Mouse (Mus musculus) small intestine, adult 2 months (tissue): ENCODE results near the gene Amigo1. TPM values are rescaled to one million over a fixed set of nuclear protein-coding genes. Genes with fewer than 3 reads are reported as not detected.

Experiments used
- H3K27ac ChIP-seq: fragments of 200-500 bp; 2 replicates; pipeline ENCODE4 v1.5.1; 2012; ENCODE audit warnings: low read depth, low read length, control low read depth, inconsistent platforms; ENCODE audit not compliant: insufficient read depth
- H3K27me3 ChIP-seq: fragments of 200-500 bp; 2 replicates; pipeline ENCODE4 v1.6.1; 2012; ENCODE audit warnings: mild to moderate bottlenecking, moderate library complexity, low read length, inconsistent platforms; ENCODE audit not compliant: control insufficient read depth, insufficient read depth
- H3K36me3 ChIP-seq: fragments of 200-500 bp; 2 replicates; pipeline ENCODE4 v1.6.1; 2012; ENCODE audit warnings: mild to moderate bottlenecking, low read length, control low read depth, inconsistent platforms; ENCODE audit not compliant: control insufficient read depth, insufficient read depth
- H3K4me1 ChIP-seq: fragments of 200-500 bp; 2 replicates; pipeline ENCODE4 v1.6.1; 2012; ENCODE audit warnings: low read length, inconsistent platforms, mixed read lengths; ENCODE audit not compliant: control insufficient read depth, insufficient read depth, insufficient read length
- H3K4me3 ChIP-seq: fragments of 200-500 bp; 2 replicates; pipeline ENCODE4 v1.5.1; 2012; ENCODE audit warnings: low read depth, mild to moderate bottlenecking, control low read depth, inconsistent platforms, low read length, moderate library complexity
- CTCF ChIP-seq: fragments of 200-500 bp; IDR thresholded peaks from 2 replicates; pipeline ENCODE4 v1.5.1; 2012; ENCODE audit warnings: low read depth, mild to moderate bottlenecking, control low read depth, inconsistent platforms, low read length, moderate library complexity, mixed read lengths; ENCODE audit not compliant: insufficient replicate concordance, insufficient read length; ENCODE audit errors: extremely low read depth
- POLR2A ChIP-seq: fragments of 200-500 bp; IDR thresholded peaks from 2 replicates; pipeline ENCODE4 v1.6.1; 2012; ENCODE audit warnings: low read depth, mild to moderate bottlenecking, control low read depth, inconsistent platforms, low read length, moderate library complexity
- WGBS: fragments of 180-500 bp; shearing (Covaris S2); methylation state at CpG from one replicate; pipeline ENCODE4 v1.1.7; 2018; 5-methylcytosine and 5-hydroxymethylcytosine counted together
- polyA plus RNA-seq: library from polyadenylated mRNA; depleted of rRNA; stranded (reverse); fragments of >200 nt; gene quantifications from 2 replicates; pipeline ENCODE4 v1.2.3, GENCODE M21; 2012; rRNA removed

The Amigo1 gene
- polyA plus RNA-seq: 10.1 and 17.6 TPM in 2 replicates

- Histone ChIP-seq H3K27ac (no peak within 1 kb of the TSS), H3K36me3 (no peaks in the 10 kb centered on the region), H3K4me1 (peaks cover 8% of the 10 kb centered on the region), H3K27me3 (no peaks in the 10 kb centered on the region), H3K4me3 (peak within 1 kb of the TSS; percentile 92)
- WGBS: 6% methylated on average over 94 of the region's 100 CpGs
- TF ChIP-seq CTCF (no peak), POLR2A (no peak)
Measured at GRCm38 (mm10) chr3:108186098-108187047, at the start of gene Amigo1. Gene Amigo1, plus strand, starts transcription at chr3:108186335.

- peaks cover 6% of the 10 kb centered on the region for H3K4me1 ChIP-seq
- no peak overlapping the region for H3K27ac ChIP-seq
- peaks cover 13% of the 10 kb centered on the region for H3K36me3 ChIP-seq
- TF ChIP-seq CTCF (no peak), POLR2A (no peak)
- H3K27me3 ChIP-seq: no peaks in the 10 kb centered on the region
- no peak overlapping the region for H3K4me3 ChIP-seq
- 10% methylated on average over 1 of the region's 1 CpGs for WGBS
Measured at GRCm38 (mm10) chr3:108139113-108139512, 47.0 kb upstream of the Amigo1 start.

- Histone ChIP-seq H3K27me3 (no peaks in the 10 kb centered on the region), H3K36me3 (peaks cover 13% of the 10 kb centered on the region), H3K27ac (no peak overlapping the region), H3K4me1 (peaks cover 6% of the 10 kb centered on the region; the same call in 1 of the 2 replicates), H3K4me3 (no peak overlapping the region)
- 72% methylated on average over 4 of the region's 4 CpGs for WGBS
- TF ChIP-seq CTCF: no peak
- TF ChIP-seq POLR2A: no peak
Measured at GRCm38 (mm10) chr3:108140786-108141185, 45.3 kb upstream of the Amigo1 start.

- H3K36me3 ChIP-seq: peaks cover 4% of the 10 kb centered on the region
- H3K4me1 ChIP-seq: peaks cover 5% of the 10 kb centered on the region; the same call in 1 of the 2 replicates
- WGBS: under 1% methylated on average over 63 of the region's 63 CpGs
- TF ChIP-seq POLR2A: peak; percentile 95
- TF ChIP-seq CTCF: 0 out of 2 replicates have a peak, but pooled peaks have one; percentile 10
- H3K4me3 ChIP-seq: peak within 1 kb of the TSS; percentile 97
- H3K27me3 ChIP-seq: no peaks in the 10 kb centered on the region
- H3K27ac ChIP-seq: peak within 1 kb of the TSS; percentile 88
Measured at GRCm38 (mm10) chr3:108145534-108146445, 40.3 kb upstream of the Amigo1 start, which contains the start of gene Gnai3. Gene Gnai3, minus strand, starts transcription at chr3:108146146.

- Histone ChIP-seq H3K27ac (peak overlapping the region; percentile 66), H3K36me3 (peaks cover 2% of the 10 kb centered on the region; the same call in 1 of the 2 replicates), H3K4me1 (peaks cover 5% of the 10 kb centered on the region; the same call in 1 of the 2 replicates), H3K27me3 (no peaks in the 10 kb centered on the region), H3K4me3 (peak overlapping the region; percentile 97)
- 34% methylated on average over 5 of the region's 5 CpGs for WGBS
- TF ChIP-seq CTCF (no peak), POLR2A (no peak)
Measured at GRCm38 (mm10) chr3:108146671-108147070, 39.5 kb upstream of the Amigo1 start.

GRCm38 (mm10) chr3:108147386-108148235 lies 38.5 kb upstream of the Amigo1 start:
- Histone ChIP-seq H3K27me3 (no peaks in the 10 kb centered on the region), H3K4me3 (no peak overlapping the region), H3K4me1 (peaks cover 5% of the 10 kb centered on the region; the same call in 1 of the 2 replicates), H3K27ac (peak overlapping the region; percentile 68), H3K36me3 (peaks cover 2% of the 10 kb centered on the region; the same call in 1 of the 2 replicates)
- WGBS: 41% methylated on average over 11 of the region's 11 CpGs
- peak; percentile 74; the same call in 1 of the 2 replicates for TF ChIP-seq CTCF
- no peak for TF ChIP-seq POLR2A
